Mouse (Mus musculus) liver, embryonic 11.5 days (tissue): ENCODE data around the gene Olfr373. TPM values are rescaled to one million over a fixed set of nuclear protein-coding genes. Genes with fewer than 3 reads are reported as not detected.

Source experiments
- ATAC-seq: fragments of 200-750 bp; cut with Nextera tagmentation; replicated peaks from 2 replicates; pipeline ENCODE4 v1.8.0; 2017; ENCODE audit warnings: moderate number of reproducible peaks, mild to moderate bottlenecking, moderate TSS enrichment, moderate library complexity; ENCODE audit not compliant: low FRiP score
- DNase-seq: peaks from one replicate; pipeline ENCODE4 v3.0.0-alpha.2; 2017; ENCODE audit warnings: low spot score
- H3K27ac ChIP-seq: fragments of 300-500 bp; sonication (generic); 2 replicates; pipeline ENCODE4 v1.5.1; 2014; ENCODE audit warnings: mild to moderate bottlenecking, low read depth, low read length, control low read depth
- H3K27me3 ChIP-seq: fragments of 300-500 bp; sonication (generic); replicated peaks from 2 replicates; pipeline ENCODE4 v1.6.1; 2014; ENCODE audit warnings: low read length, mixed read lengths; ENCODE audit not compliant: control insufficient read depth, insufficient read depth
- H3K36me3 ChIP-seq: fragments of 300-500 bp; sonication (generic); 2 replicates; pipeline ENCODE4 v1.6.1; 2014; ENCODE audit warnings: mild to moderate bottlenecking, low read length, moderate library complexity, mixed read lengths; ENCODE audit not compliant: control insufficient read depth, insufficient read depth
- H3K4me1 ChIP-seq: fragments of 300-500 bp; sonication (generic); replicated peaks from 2 replicates; pipeline ENCODE4 v1.6.1; 2014; ENCODE audit warnings: low read length, mixed read lengths; ENCODE audit not compliant: control insufficient read depth, insufficient read depth
- H3K4me2 ChIP-seq: fragments of 300-500 bp; sonication (generic); 2 replicates; pipeline ENCODE4 v1.6.1; 2014; ENCODE audit warnings: mild to moderate bottlenecking, control low read depth, moderate library complexity
- H3K4me3 ChIP-seq: fragments of 300-500 bp; sonication (generic); 2 replicates; pipeline ENCODE4 v1.5.1; 2014; ENCODE audit warnings: low read depth, low read length, control low read depth
- H3K9ac ChIP-seq: fragments of 300-500 bp; sonication (generic); 2 replicates; pipeline ENCODE4 v1.6.1; 2014; ENCODE audit warnings: low read depth, low read length, control low read depth
- H3K9me3 ChIP-seq: fragments of 300-500 bp; sonication (generic); 2 replicates; pipeline ENCODE4 v1.6.1; 2016; ENCODE audit warnings: low read length, inconsistent platforms, mixed read lengths; ENCODE audit not compliant: control insufficient read depth
- WGBS: fragments of 180-500 bp; shearing (Covaris S2); extraction: QIAGEN DNeasy Blood & Tissue Kit; methylation state at CpG from one replicate; pipeline ENCODE4 v1.1.7; 2014; 5-methylcytosine and 5-hydroxymethylcytosine counted together
- polyA plus RNA-seq: library from polyadenylated mRNA; unstranded; fragments of >200 nt; fragmentation: Nextera tagmentation; extraction: Ambion mirVana; gene quantifications from 2 replicates; pipeline ENCODE4 v1.2.1, GENCODE M21; 2014

The Olfr373 gene
- polyA plus RNA-seq, 1 experiment from 2014 or later: not detected

GRCm38 (mm10) chr8:72136302-72136978 is 53.5 kb downstream of the Olfr373 start:
- ATAC-seq: no peak

GRCm38 (mm10) chr8:72137431-72137830 is 54.5 kb downstream of the Olfr373 start:
- H3K4me3 ChIP-seq: peak overlapping the region; percentile 15; the same call in 1 of the 2 replicates
- H3K27ac ChIP-seq: no peak overlapping the region
- no peak overlapping the region for H3K9ac ChIP-seq
- peaks cover 14% of the 10 kb centered on the region for H3K4me1 ChIP-seq
- peaks cover 4% of the 10 kb centered on the region; the same call in 1 of the 2 replicates for H3K27me3 ChIP-seq
- no peak for ATAC-seq
- no peak for DNase-seq
- no peaks in the 10 kb centered on the region for H3K9me3 ChIP-seq
- peak overlapping the region; percentile 96 for H3K4me2 ChIP-seq
- peaks cover 20% of the 10 kb centered on the region for H3K36me3 ChIP-seq
- WGBS: 83% methylated on average over 2 of the region's 2 CpGs

More at GRCm38 (mm10) chr8:72136302-72136978, 53.5 kb downstream of the Olfr373 start:
- DNase-seq: peak; percentile 55
- Histone ChIP-seq H3K4me1 (peaks cover 14% of the 10 kb centered on the region), H3K36me3 (peaks cover 15% of the 10 kb centered on the region), H3K27ac (peak overlapping the region; percentile 92), H3K4me3 (peak overlapping the region; percentile 75), H3K27me3 (peaks cover 4% of the 10 kb centered on the region; the same call in 1 of the 2 replicates), H3K9ac (peak overlapping the region; percentile 89), H3K4me2 (peak overlapping the region; percentile 96), H3K9me3 (no peaks in the 10 kb centered on the region)
- WGBS: 2% methylated on average over 18 of the region's 18 CpGs

- H3K4me2 ChIP-seq: no peak overlapping the region
- no peak overlapping the region for H3K27ac ChIP-seq
- peaks cover 4% of the 10 kb centered on the region; the same call in 1 of the 2 replicates for H3K27me3 ChIP-seq
- no peak overlapping the region for H3K9ac ChIP-seq
- H3K36me3 ChIP-seq: peaks cover 21% of the 10 kb centered on the region
- no peak for ATAC-seq
- no peaks in the 10 kb centered on the region for H3K9me3 ChIP-seq
- 86% methylated on average over 5 of the region's 5 CpGs for WGBS
- DNase-seq: no peak
- no peak overlapping the region for H3K4me3 ChIP-seq
- peaks cover 9% of the 10 kb centered on the region for H3K4me1 ChIP-seq
These were observed 55.5 kb downstream of the Olfr373 start for GRCm38 (mm10) chr8:72138456-72138855.

GRCm38 (mm10) chr8:72143256-72143824 is 60.4 kb downstream of the Olfr373 start:
- Histone ChIP-seq H3K9me3 (no peaks in the 10 kb centered on the region), H3K27ac (no peak overlapping the region), H3K4me3 (no peak overlapping the region), H3K4me2 (no peak overlapping the region), H3K4me1 (peaks cover 6% of the 10 kb centered on the region; the same call in 1 of the 2 replicates), H3K9ac (no peak overlapping the region), H3K27me3 (no peaks in the 10 kb centered on the region), H3K36me3 (peaks cover 45% of the 10 kb centered on the region)
- DNase-seq: no peak
- 62% methylated on average over 13 of the region's 13 CpGs for WGBS
- no peak for ATAC-seq

GRCm38 (mm10) chr8:72144345-72144975 is 61.5 kb downstream of the Olfr373 start:
- Histone ChIP-seq H3K4me3 (no peak overlapping the region), H3K4me1 (peaks cover 6% of the 10 kb centered on the region; the same call in 1 of the 2 replicates), H3K4me2 (no peak overlapping the region), H3K27ac (no peak overlapping the region), H3K36me3 (peaks cover 35% of the 10 kb centered on the region), H3K9ac (no peak overlapping the region), H3K9me3 (no peaks in the 10 kb centered on the region), H3K27me3 (no peaks in the 10 kb centered on the region)
- WGBS: 60% methylated on average over 5 of the region's 5 CpGs
- no peak for DNase-seq
- no peak for ATAC-seq

- Histone ChIP-seq H3K4me2 (no peak overlapping the region), H3K27me3 (no peaks in the 10 kb centered on the region), H3K4me3 (no peak overlapping the region), H3K4me1 (peaks cover 6% of the 10 kb centered on the region; the same call in 1 of the 2 replicates), H3K36me3 (peaks cover 36% of the 10 kb centered on the region), H3K9ac (no peak overlapping the region), H3K9me3 (no peaks in the 10 kb centered on the region), H3K27ac (no peak overlapping the region)
- no peak for DNase-seq
- WGBS: 76% methylated on average over 3 of the region's 3 CpGs
- no peak for ATAC-seq
These were observed 62.5 kb downstream of the Olfr373 start for GRCm38 (mm10) chr8:72145511-72145910.

GRCm38 (mm10) chr8:72146056-72146455 is 63.1 kb downstream of the Olfr373 start:
- Histone ChIP-seq H3K27me3 (no peaks in the 10 kb centered on the region), H3K4me2 (no peak overlapping the region), H3K9ac (no peak overlapping the region), H3K9me3 (no peaks in the 10 kb centered on the region), H3K4me1 (peaks cover 6% of the 10 kb centered on the region; the same call in 1 of the 2 replicates), H3K36me3 (peaks cover 40% of the 10 kb centered on the region), H3K27ac (no peak overlapping the region), H3K4me3 (no peak overlapping the region)
- no peak for DNase-seq
- 81% methylated on average over 1 of the region's 1 CpGs for WGBS
- no peak for ATAC-seq

- ATAC-seq: no peak
- 88% methylated on average over 3 of the region's 3 CpGs for WGBS
- no peak overlapping the region for H3K4me3 ChIP-seq
- no peaks in the 10 kb centered on the region for H3K9me3 ChIP-seq
- no peak for DNase-seq
- no peak overlapping the region for H3K9ac ChIP-seq
- peaks cover 6% of the 10 kb centered on the region; the same call in 1 of the 2 replicates for H3K4me1 ChIP-seq
- H3K36me3 ChIP-seq: peaks cover 42% of the 10 kb centered on the region
- no peaks in the 10 kb centered on the region for H3K27me3 ChIP-seq
- no peak overlapping the region for H3K27ac ChIP-seq
- no peak overlapping the region for H3K4me2 ChIP-seq
These were observed 63.6 kb downstream of the Olfr373 start for GRCm38 (mm10) chr8:72146556-72146955.
